Mouse (Mus musculus) sigmoid colon, adult 10 weeks (tissue): ENCODE measurements around the gene Olfr1382. TPM values are rescaled to one million over a fixed set of nuclear protein-coding genes. Genes with fewer than 3 reads are reported as not detected.

Experiments
- polyA plus RNA-seq: library from polyadenylated mRNA; stranded (reverse); fragments of 350-450 nt; fragmentation: Illumina TruSeq; extraction: RNeasy Lipid Tissue Mini Kit (QIAGEN cat#74804); gene quantifications from one replicate; pipeline ENCODE4 v1.2.3, GENCODE M21; 2014; ENCODE audit warnings: low read depth, low replicate concordance

Gene Olfr1382
- polyA plus RNA-seq, result not detected

GRCm38 (mm10) chr11:49527947-49528346 lies at the start of gene Olfr1382:
Gene Olfr1382, plus strand, starts transcription at chr11:49528247.

GRCm38 (mm10) chr11:49488770-49489169 lies 39.3 kb upstream of the Olfr1382 start, which contains the start of gene Olfr1385:
Gene Olfr1385, plus strand, starts transcription at chr11:49489070.

DNA sequence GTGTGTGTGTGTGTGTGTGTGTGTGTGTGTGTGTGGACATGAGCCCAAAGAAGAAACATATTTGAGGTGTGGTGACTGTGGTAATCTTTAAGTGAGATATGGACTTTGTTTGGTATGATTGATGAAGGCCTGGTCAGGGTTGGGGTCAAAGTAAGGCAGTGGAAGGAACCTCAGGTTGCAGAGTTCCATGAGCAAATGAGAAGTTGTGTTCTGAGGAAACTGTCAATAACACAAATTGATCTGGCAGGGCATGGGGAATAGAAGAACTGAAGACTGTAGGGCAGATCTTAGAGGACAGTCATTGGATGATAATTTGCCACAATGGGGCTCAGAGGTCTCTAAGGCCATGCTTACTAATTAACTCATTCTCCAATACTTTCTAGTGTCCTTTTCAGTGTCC lies 8.7 kb upstream of the Olfr1382 start, which contains the start of gene Olfr1383:
Olfr1383 (plus strand) TSS at position 301 of the 400 bp plus-strand sequence.

GRCm38 (mm10) chr11:49543149-49543548 lies 15.1 kb downstream of the Olfr1382 start, which contains the start of gene Olfr1381:
Gene Olfr1381, plus strand, starts transcription at chr11:49543449.

GRCm38 (mm10) chr11:49556578-49556977 lies 28.5 kb downstream of the Olfr1382 start, which contains the start of gene Olfr1380:
Gene Olfr1380, plus strand, starts transcription at chr11:49556878.

Other genes starting within 250 kb of the Olfr1382 start
- gene Olfr1393, start 249.9 kb upstream of the Olfr1382 start, polyA plus RNA-seq, result not detected
- gene Olfr1392, start 243.0 kb upstream of the Olfr1382 start, polyA plus RNA-seq, result not detected
- gene Olfr10, start 223.5 kb upstream of the Olfr1382 start, polyA plus RNA-seq, result not detected
- not detected for gene Olfr1391, start 205.5 kb upstream of the Olfr1382 start, polyA plus RNA-seq
- not detected for gene Olfr1390, start 193.1 kb upstream of the Olfr1382 start, polyA plus RNA-seq
- gene Olfr1389, start 105.2 kb upstream of the Olfr1382 start, polyA plus RNA-seq, result not detected
- not detected for gene Olfr1388, start 91.6 kb upstream of the Olfr1382 start, polyA plus RNA-seq
- not detected for gene Olfr1387, start 72.9 kb upstream of the Olfr1382 start, polyA plus RNA-seq
- not detected for gene Olfr1386, start 63.2 kb upstream of the Olfr1382 start, polyA plus RNA-seq
- gene Olfr1385, start 39.2 kb upstream of the Olfr1382 start, polyA plus RNA-seq, result not detected
- gene Olfr1384, start 21.5 kb upstream of the Olfr1382 start, polyA plus RNA-seq, result not detected
- not detected for gene Olfr1383, start 8.6 kb upstream of the Olfr1382 start, polyA plus RNA-seq
- not detected for gene Olfr1381, start 15.2 kb downstream of the Olfr1382 start, polyA plus RNA-seq
- gene Olfr1380, start 28.6 kb downstream of the Olfr1382 start, polyA plus RNA-seq, result not detected
- 1.1 TPM for gene Flt4, start 81.0 kb downstream of the Olfr1382 start, polyA plus RNA-seq
- not detected for gene Scgb3a1, start 135.4 kb downstream of the Olfr1382 start, polyA plus RNA-seq
- 218 TPM for gene Cnot6, start 184.5 kb downstream of the Olfr1382 start, polyA plus RNA-seq